Mouse (Mus musculus): ENCODE measurements at regions not wholly inside any gene's neighbourhood (a gene's known extent, or its start where the extent isn't known, plus 50 kb on each side); places are given as distances from the start of the nearest gene placed in this dataset.

DNA sequence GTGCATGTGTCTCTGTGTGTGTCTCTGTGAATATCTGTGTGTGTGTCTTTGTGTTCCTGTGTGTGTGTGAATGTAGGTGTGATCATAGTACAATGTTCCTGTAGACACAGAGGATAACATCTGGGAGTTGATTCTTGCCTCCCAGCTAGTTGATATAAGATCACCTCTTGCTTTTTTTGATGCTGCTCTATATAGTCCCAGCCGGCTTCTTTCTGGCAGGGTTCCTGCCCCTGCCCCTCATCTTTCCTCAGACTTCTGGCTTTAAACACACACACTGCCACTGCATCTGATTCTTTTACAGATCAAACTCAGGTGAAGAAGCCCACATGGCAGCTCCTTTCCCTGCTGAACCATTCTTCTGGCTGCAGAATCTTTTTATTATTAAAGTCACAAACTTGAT lies 487.6 kb upstream of the Arpp21 start:
- no peaks in the 10 kb centered on the region for H3K27me3 ChIP-seq (ENCODE audit: insufficient read depth, low read length)
- H3K9me3 ChIP-seq (ENCODE audit: low read length): no peaks in the 10 kb centered on the region
- H3K4me1 ChIP-seq (replicated peaks; ENCODE audit: low read depth, low read length): no peaks in the 10 kb centered on the region
- no peak for TF ChIP-seq CTCF (conservative IDR thresholded peaks at IDR 0.05; ENCODE audit: low read length)
- TF ChIP-seq NANOG (IDR thresholded peaks at IDR 0.05; ENCODE audit: borderline replicate concordance, low read length): no peak
- TF ChIP-seq POU5F1 (IDR thresholded peaks at IDR 0.05; ENCODE audit: borderline replicate concordance, low read length): no peak
- no peak overlapping the region for H3K4me3 ChIP-seq (replicated peaks; ENCODE audit: low read length)
- H3K36me3 ChIP-seq (ENCODE audit: insufficient read depth, low read length): no peaks in the 10 kb centered on the region

- H3K9me3 ChIP-seq (ENCODE audit: low read length): no peaks in the 10 kb centered on the region
Observed at GRCm38 (mm10) chr9:112722501-112722900, 486.8 kb upstream of the Arpp21 start.

DNA sequence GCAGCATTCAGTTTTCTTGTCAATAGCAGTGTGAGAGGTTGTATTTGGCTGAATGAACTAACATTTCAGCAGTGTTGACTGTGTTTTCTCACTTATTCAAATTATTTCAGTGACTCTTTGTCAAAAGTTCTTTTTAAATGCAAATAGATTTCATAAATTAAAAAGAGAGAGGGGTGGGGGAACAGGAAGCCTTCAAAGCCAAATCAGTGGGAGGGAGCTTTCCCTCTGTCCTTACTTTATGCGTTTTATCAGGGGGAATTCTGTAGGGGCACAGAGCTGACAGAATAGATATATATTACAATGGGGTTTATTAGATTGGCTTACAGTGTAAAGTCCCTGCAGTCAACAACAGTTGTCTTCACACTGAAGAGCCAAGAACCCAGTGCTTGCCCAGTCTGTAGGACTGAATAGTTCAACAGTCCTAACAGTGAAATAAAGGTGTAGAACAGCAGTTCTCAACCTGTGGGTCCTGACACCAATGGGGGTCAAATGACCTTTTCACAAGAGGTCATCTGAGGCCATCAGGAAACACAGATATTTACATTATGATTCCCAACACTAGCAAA lies 479.5 kb upstream of the Arpp21 start:
- no peaks in the 10 kb centered on the region for H3K36me3 ChIP-seq (ENCODE audit: insufficient read depth, low read length)
- H3K9me3 ChIP-seq (ENCODE audit: low read length): peaks cover 3% of the 10 kb centered on the region; the same call in 1 of the 2 replicates
- H3K4me3 ChIP-seq (replicated peaks; ENCODE audit: low read length): no peak overlapping the region
- TF ChIP-seq CTCF (conservative IDR thresholded peaks at IDR 0.05; ENCODE audit: low read length) (no peak), NANOG (IDR thresholded peaks at IDR 0.05; ENCODE audit: borderline replicate concordance, low read length) (no peak), POU5F1 (IDR thresholded peaks at IDR 0.05; ENCODE audit: borderline replicate concordance, low read length) (no peak)
- no peaks in the 10 kb centered on the region for H3K27me3 ChIP-seq (ENCODE audit: insufficient read depth, low read length)
- H3K4me1 ChIP-seq (replicated peaks; ENCODE audit: low read depth, low read length): no peaks in the 10 kb centered on the region

More at GRCm38 (mm10) chr9:112722501-112722900, 486.8 kb upstream of the Arpp21 start:
- H3K27me3 ChIP-seq (ENCODE audit: insufficient read depth, low read length): no peaks in the 10 kb centered on the region
- H3K4me3 ChIP-seq (replicated peaks; ENCODE audit: low read length): no peak overlapping the region
- TF ChIP-seq CTCF (conservative IDR thresholded peaks at IDR 0.05; ENCODE audit: low read length) (no peak), NANOG (IDR thresholded peaks at IDR 0.05; ENCODE audit: borderline replicate concordance, low read length) (no peak), POU5F1 (IDR thresholded peaks at IDR 0.05; ENCODE audit: borderline replicate concordance, low read length) (no peak)
- H3K4me1 ChIP-seq (replicated peaks; ENCODE audit: low read depth, low read length): no peaks in the 10 kb centered on the region
- no peaks in the 10 kb centered on the region for H3K36me3 ChIP-seq (ENCODE audit: insufficient read depth, low read length)

- no peaks in the 10 kb centered on the region for H3K27me3 ChIP-seq (ENCODE audit: insufficient read depth, low read length)
- H3K4me1 ChIP-seq (replicated peaks; ENCODE audit: low read depth, low read length): no peaks in the 10 kb centered on the region
- H3K36me3 ChIP-seq (ENCODE audit: insufficient read depth, low read length): no peaks in the 10 kb centered on the region
- no peaks in the 10 kb centered on the region for H3K9me3 ChIP-seq (ENCODE audit: low read length)
- no peak overlapping the region for H3K4me3 ChIP-seq (replicated peaks; ENCODE audit: low read length)
- TF ChIP-seq NANOG (IDR thresholded peaks at IDR 0.05; ENCODE audit: borderline replicate concordance, low read length) (no peak), CTCF (conservative IDR thresholded peaks at IDR 0.05; ENCODE audit: low read length) (no peak), POU5F1 (IDR thresholded peaks at IDR 0.05; ENCODE audit: borderline replicate concordance, low read length) (no peak)
Observed at GRCm38 (mm10) chr9:112678866-112679265, 443.1 kb upstream of the Arpp21 start.

- Histone ChIP-seq H3K27me3 (ENCODE audit: insufficient read depth, low read length) (no peaks in the 10 kb centered on the region), H3K36me3 (ENCODE audit: insufficient read depth, low read length) (no peaks in the 10 kb centered on the region), H3K9me3 (ENCODE audit: low read length) (no peaks in the 10 kb centered on the region), H3K4me1 (replicated peaks; ENCODE audit: low read depth, low read length) (no peaks in the 10 kb centered on the region), H3K4me3 (replicated peaks; ENCODE audit: low read length) (no peak overlapping the region)
- TF ChIP-seq CTCF (conservative IDR thresholded peaks at IDR 0.05; ENCODE audit: low read length): no peak
- no peak for TF ChIP-seq POU5F1 (IDR thresholded peaks at IDR 0.05; ENCODE audit: borderline replicate concordance, low read length)
- no peak for TF ChIP-seq NANOG (IDR thresholded peaks at IDR 0.05; ENCODE audit: borderline replicate concordance, low read length)
Observed at GRCm38 (mm10) chr9:112675232-112675631, 439.5 kb upstream of the Arpp21 start.

Measured in E14TG2a.4 (cell line).